ENCODE assay signal across 10 mouse cellular contexts in the genomic region with DNA sequence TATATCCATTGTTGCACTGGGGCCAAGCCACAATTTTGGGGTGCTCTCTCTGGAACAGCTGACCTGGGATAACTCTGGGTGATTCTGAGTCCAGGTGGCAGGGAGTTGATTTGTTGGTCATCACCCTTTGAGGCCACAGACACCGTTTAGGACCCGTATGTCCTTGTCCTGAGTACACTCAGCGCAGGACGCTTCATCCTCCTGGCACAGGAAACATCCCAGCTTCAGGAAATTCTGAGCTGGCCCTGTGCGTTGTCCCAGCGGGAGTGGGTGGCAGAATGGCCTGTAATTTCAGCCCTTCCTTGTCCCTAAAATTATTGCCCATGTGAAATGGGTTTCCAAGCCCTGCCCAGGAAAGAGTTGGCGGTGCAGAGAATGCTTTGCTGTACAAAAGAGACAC. TPM values are rescaled to one million over a fixed set of nuclear protein-coding genes. Genes with fewer than 3 reads are reported as not detected.
DNase-seq lines count a peak whose midpoint lies in the region; ATAC-seq and TF ChIP-seq lines count a peak whose summit lies in the region.
"Had no signal": no experiment of that assay in that cellular context is flagged by ENCODE, and none has a peak within 500 bp of the region (broad histone marks: within the 10 kb centered on the region; RNA-seq: fewer than 3 reads in every experiment).

No protein-coding gene starts in this region.

- no peak overlapping the region for H3K4me3 ChIP-seq in midbrain, embryonic 16.5 days (ENCODE audit: low read depth, low read length)
- no peak overlapping the region for H3K4me3 ChIP-seq in midbrain, embryonic 11.5 days (ENCODE audit: low read depth, low read length)
- H3K4me3 ChIP-seq in intestine, postnatal 0 days (ENCODE audit: low read depth, low read length): no peak overlapping the region
- H3K4me3 ChIP-seq: hindbrain, embryonic 15.5 days had no signal

- no peak for ATAC-seq in midbrain, embryonic 16.5 days
- no peak for ATAC-seq in midbrain, embryonic 11.5 days (ENCODE audit: low FRiP score)
- ATAC-seq in intestine, postnatal 0 days: no peak
- ATAC-seq: activated CD4-positive, CD25-positive, alpha-beta regulatory T cell, adult 4 months had no signal

- 89% methylated on average over 7 of the region's 7 CpGs for WGBS in midbrain, embryonic 16.5 days
- 88% methylated on average over 7 of the region's 7 CpGs for whole genome bisulfite sequencing in midbrain, embryonic 11.5 days
- WGBS in intestine, postnatal 0 days: 75% methylated on average over 7 of the region's 7 CpGs

- H3K27me3 ChIP-seq in midbrain, embryonic 16.5 days (ENCODE audit: control insufficient read depth, insufficient read depth, low read depth, low read length): no peaks in the 10 kb centered on the region
- H3K27me3 ChIP-seq in midbrain, embryonic 11.5 days (ENCODE audit: control insufficient read depth, insufficient read depth, low read length): no peaks in the 10 kb centered on the region
- no peaks in the 10 kb centered on the region; the same call in 1 of the 2 replicates for H3K27me3 ChIP-seq in intestine, postnatal 0 days (replicated peaks; ENCODE audit: control insufficient read depth, insufficient read depth, low read length)
- H3K27me3 ChIP-seq: hindbrain, embryonic 15.5 days had no signal

- H3K36me3 ChIP-seq in midbrain, embryonic 16.5 days (ENCODE audit: control insufficient read depth, insufficient read depth, low read length): no peaks in the 10 kb centered on the region
- no peaks in the 10 kb centered on the region for H3K36me3 ChIP-seq in midbrain, embryonic 11.5 days (ENCODE audit: control insufficient read depth, insufficient read depth, low read length)
- no peaks in the 10 kb centered on the region for H3K36me3 ChIP-seq in intestine, postnatal 0 days (ENCODE audit: control insufficient read depth, insufficient read depth)
- H3K36me3 ChIP-seq: hindbrain, embryonic 15.5 days had no signal

- H3K9ac ChIP-seq in midbrain, embryonic 16.5 days (ENCODE audit: low read depth, low read length): peak overlapping the region; percentile 26; the same call in 1 of the 2 replicates
- no peak overlapping the region for H3K9ac ChIP-seq in midbrain, embryonic 11.5 days (ENCODE audit: low read length)
- no peak overlapping the region for H3K9ac ChIP-seq in intestine, postnatal 0 days (ENCODE audit: low read depth, low read length)
- H3K9ac ChIP-seq: hindbrain, embryonic 15.5 days had no signal

- peak; percentile 11 for DNase-seq in cerebellum, adult 11-12 months
- no peak for DNase-seq in cerebellum, adult 18-20 months
- peak; percentile 2 for DNase-seq in kidney, adult 18-20 months
- no peak for DNase-seq in kidney, adult 9 months
- no peak for DNase-seq in midbrain, embryonic 11.5 days (ENCODE audit: low spot score, missing footprints)
- DNase-seq in adrenal gland, postnatal 14 days: peak; percentile 26

- no peaks in the 10 kb centered on the region for H3K9me3 ChIP-seq in midbrain, embryonic 16.5 days (replicated peaks; ENCODE audit: control insufficient read depth, low read length, poor library complexity, severe bottlenecking)
- H3K9me3 ChIP-seq in midbrain, embryonic 11.5 days (ENCODE audit: control insufficient read depth, low read length): no peaks in the 10 kb centered on the region
- no peaks in the 10 kb centered on the region for H3K9me3 ChIP-seq in intestine, postnatal 0 days (ENCODE audit: control insufficient read depth)
- H3K9me3 ChIP-seq: hindbrain, embryonic 15.5 days had no signal

- H3K4me2 ChIP-seq in midbrain, embryonic 16.5 days (ENCODE audit: low read length): no peak overlapping the region
- no peak overlapping the region for H3K4me2 ChIP-seq in midbrain, embryonic 11.5 days
- no peak overlapping the region for H3K4me2 ChIP-seq in intestine, postnatal 0 days (replicated peaks; ENCODE audit: low read depth)
- H3K4me2 ChIP-seq: hindbrain, embryonic 15.5 days had no signal

- no peak overlapping the region for H3K27ac ChIP-seq in midbrain, embryonic 16.5 days (ENCODE audit: low read length)
- H3K27ac ChIP-seq in midbrain, embryonic 11.5 days (ENCODE audit: low read depth, low read length): no peak overlapping the region
- H3K27ac ChIP-seq in intestine, postnatal 0 days (ENCODE audit: low read depth, low read length): no peak overlapping the region
- H3K27ac ChIP-seq: hindbrain, embryonic 15.5 days had no signal

- no peaks in the 10 kb centered on the region; the same call in 1 of the 2 replicates for H3K4me1 ChIP-seq in midbrain, embryonic 16.5 days (ENCODE audit: control insufficient read depth, insufficient read depth, low read length)
- H3K4me1 ChIP-seq in midbrain, embryonic 11.5 days (ENCODE audit: control insufficient read depth, insufficient read depth, low read length): no peaks in the 10 kb centered on the region
- H3K4me1 ChIP-seq in intestine, postnatal 0 days (replicated peaks; ENCODE audit: control insufficient read depth, insufficient read depth, low read length): no peaks in the 10 kb centered on the region

- TF ChIP-seq CTCF in intestine, postnatal 0 days (IDR thresholded peaks at IDR 0.05; ENCODE audit: low read depth): no peak

RNA-seq across cellular contexts. Expression of a gene that starts 37.6 kb away (rescaled TPM):
- polyA plus RNA-seq in midbrain, embryonic 16.5 days (2015; fragmentation: Nextera tagmentation; extraction: Ambion mirVana): 3.4 and 4.3 TPM in 2 replicates
- 9.4 and 11.2 TPM in 2 replicates for polyA plus RNA-seq in midbrain, embryonic 11.5 days (2014; fragmentation: Nextera tagmentation; extraction: Ambion mirVana)
- 17.1 and 20.4 TPM in 2 replicates for total RNA-seq in adrenal gland, postnatal 14 days (2021)
- polyA plus RNA-seq in intestine, postnatal 0 days (2015; fragmentation: Nextera tagmentation; extraction: Ambion mirVana): 8.9 and 9.5 TPM in 2 replicates

Comparison
In these comparisons a context has a peak if more than half of its experiments do, and no peak if none do; other contexts are left out.
1. DNase-seq: peak in cerebellum, adult 11-12 months (single experiment), kidney, adult 18-20 months (single experiment) and adrenal gland, postnatal 14 days (single experiment); none in cerebellum, adult 18-20 months (0 of 2), kidney, adult 9 months (single experiment) and midbrain, embryonic 11.5 days (single experiment).